Mouse (Mus musculus): ENCODE data around the gene Tmem177. TPM values are rescaled to one million over a fixed set of nuclear protein-coding genes. Genes with fewer than 3 reads are reported as not detected.
A peak's percentile ranks its signal among the peaks of the same experiment; 100 is the strongest.

Gene Tmem177
- polyA plus RNA-seq, 1 experiment from 2014 or later = 7.5 TPM

- WGBS = 76% methylated on average over 4 of the region's 4 CpGs
- Histone ChIP-seq H3K27ac (replicated peaks; ENCODE audit: low read depth, low read length) (no peak overlapping the region), H3K4me2 (ENCODE audit: low read length) (no peak overlapping the region), H3K9me3 (ENCODE audit: control insufficient read depth, low read length) (no peaks in the 10 kb centered on the region), H3K36me3 (ENCODE audit: control insufficient read depth, insufficient read depth, low read length) (no peaks in the 10 kb centered on the region), H3K27me3 (ENCODE audit: control insufficient read depth, insufficient read depth, low read length) (no peaks in the 10 kb centered on the region), H3K4me1 (ENCODE audit: control insufficient read depth, insufficient read depth, low read length) (no peaks in the 10 kb centered on the region), H3K4me3 (replicated peaks; ENCODE audit: low read depth, low read length) (no peak overlapping the region), H3K9ac (replicated peaks; ENCODE audit: low read length) (no peak overlapping the region)
- ATAC-seq (ENCODE audit: low FRiP score, low TSS enrichment) = no peak
- DNase-seq = no peak
These were observed 18.6 kb upstream of the Tmem177 start for GRCm38 (mm10) chr1:119931421-119932150.

DNA sequence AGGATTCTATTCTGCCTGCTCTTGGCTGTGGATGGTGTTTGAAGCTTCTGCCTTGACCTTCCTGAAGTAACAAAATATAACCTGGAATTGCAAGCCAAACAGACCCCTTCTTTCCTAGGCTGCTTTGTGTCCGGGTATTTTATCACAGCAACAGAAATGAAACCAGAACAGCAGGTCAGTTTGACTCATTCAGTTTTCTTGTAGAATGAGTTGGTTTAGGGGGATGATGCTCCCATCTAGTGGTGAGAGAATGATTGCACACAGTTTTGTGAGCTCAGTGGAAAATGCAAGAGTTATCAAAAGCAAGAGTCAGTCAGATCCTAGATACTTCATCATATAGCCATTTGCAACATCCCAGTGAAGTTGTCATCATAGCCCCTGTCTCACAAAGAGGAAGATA, 16.7 kb upstream of the Tmem177 start:
- Histone ChIP-seq H3K4me2 (ENCODE audit: low read length) (no peak overlapping the region), H3K4me1 (ENCODE audit: control insufficient read depth, insufficient read depth, low read length) (no peaks in the 10 kb centered on the region), H3K27ac (replicated peaks; ENCODE audit: low read depth, low read length) (no peak overlapping the region), H3K4me3 (replicated peaks; ENCODE audit: low read depth, low read length) (no peak overlapping the region), H3K36me3 (ENCODE audit: control insufficient read depth, insufficient read depth, low read length) (no peaks in the 10 kb centered on the region), H3K9me3 (ENCODE audit: control insufficient read depth, low read length) (no peaks in the 10 kb centered on the region), H3K9ac (replicated peaks; ENCODE audit: low read length) (no peak overlapping the region), H3K27me3 (ENCODE audit: control insufficient read depth, insufficient read depth, low read length) (no peaks in the 10 kb centered on the region)
- ATAC-seq (ENCODE audit: low FRiP score, low TSS enrichment) (no peak), DNase-seq (peak; percentile 82)
- WGBS = 69% methylated on average over 1 of the region's 1 CpGs

GRCm38 (mm10) chr1:119919299-119919698, 6.3 kb upstream of the Tmem177 start:
- ATAC-seq (ENCODE audit: low FRiP score, low TSS enrichment) = no peak
- DNase-seq = no peak

GRCm38 (mm10) chr1:119916823-119917371, 3.9 kb upstream of the Tmem177 start:
- Histone ChIP-seq H3K4me2 (ENCODE audit: low read length) (no peak overlapping the region), H3K4me1 (ENCODE audit: control insufficient read depth, insufficient read depth, low read length) (peaks cover 3% of the 10 kb centered on the region; the same call in 1 of the 2 replicates), H3K27me3 (ENCODE audit: control insufficient read depth, insufficient read depth, low read length) (no peaks in the 10 kb centered on the region), H3K27ac (replicated peaks; ENCODE audit: low read depth, low read length) (no peak overlapping the region), H3K4me3 (replicated peaks; ENCODE audit: low read depth, low read length) (no peak overlapping the region), H3K9ac (replicated peaks; ENCODE audit: low read length) (no peak overlapping the region), H3K9me3 (ENCODE audit: control insufficient read depth, low read length) (no peaks in the 10 kb centered on the region), H3K36me3 (ENCODE audit: control insufficient read depth, insufficient read depth, low read length) (no peaks in the 10 kb centered on the region)
- DNase-seq (no peak), ATAC-seq (ENCODE audit: low FRiP score, low TSS enrichment) (no peak)
- 91% methylated on average over 5 of the region's 5 CpGs for WGBS

More at GRCm38 (mm10) chr1:119919299-119919698, 6.3 kb upstream of the Tmem177 start:
- no peaks in the 10 kb centered on the region for H3K36me3 ChIP-seq (ENCODE audit: control insufficient read depth, insufficient read depth, low read length)
- no peaks in the 10 kb centered on the region for H3K4me1 ChIP-seq (ENCODE audit: control insufficient read depth, insufficient read depth, low read length)
- no peaks in the 10 kb centered on the region for H3K9me3 ChIP-seq (ENCODE audit: control insufficient read depth, low read length)
- H3K4me2 ChIP-seq (ENCODE audit: low read length) = no peak overlapping the region
- no peak overlapping the region for H3K27ac ChIP-seq (replicated peaks; ENCODE audit: low read depth, low read length)
- no peak overlapping the region for H3K4me3 ChIP-seq (replicated peaks; ENCODE audit: low read depth, low read length)
- WGBS = 60% methylated on average over 4 of the region's 4 CpGs
- H3K9ac ChIP-seq (replicated peaks; ENCODE audit: low read length) = no peak overlapping the region
- H3K27me3 ChIP-seq (ENCODE audit: control insufficient read depth, insufficient read depth, low read length) = no peaks in the 10 kb centered on the region

DNA sequence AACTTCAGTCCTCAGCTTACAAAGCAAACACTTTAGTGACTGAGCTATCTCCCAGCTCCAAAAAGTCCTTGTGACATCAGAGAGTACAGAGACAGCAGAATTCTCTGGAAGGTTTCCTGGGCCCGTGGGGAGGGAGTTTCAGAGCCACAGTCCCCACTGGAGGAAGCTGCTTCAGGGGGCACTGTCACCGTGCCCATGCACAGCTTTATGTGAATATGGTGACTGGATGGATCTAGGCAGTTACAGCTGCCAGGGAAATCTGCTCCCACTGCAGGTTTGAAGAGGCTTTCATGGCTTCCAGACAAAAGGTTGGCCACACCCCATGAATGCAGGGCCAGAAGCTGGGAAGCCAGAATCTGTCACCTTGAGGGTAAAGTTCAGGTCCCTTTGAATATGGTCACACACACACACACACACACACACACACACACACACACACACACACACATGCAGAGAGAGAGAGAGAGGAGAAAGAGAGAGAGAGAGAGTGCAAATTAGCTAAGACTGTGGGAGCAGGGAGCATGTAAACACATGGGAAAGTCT, 5.7 kb downstream of the Tmem177 start:
- WGBS = 80% methylated on average over 2 of the region's 2 CpGs
- no peak for ATAC-seq (ENCODE audit: low FRiP score, low TSS enrichment)

DNA sequence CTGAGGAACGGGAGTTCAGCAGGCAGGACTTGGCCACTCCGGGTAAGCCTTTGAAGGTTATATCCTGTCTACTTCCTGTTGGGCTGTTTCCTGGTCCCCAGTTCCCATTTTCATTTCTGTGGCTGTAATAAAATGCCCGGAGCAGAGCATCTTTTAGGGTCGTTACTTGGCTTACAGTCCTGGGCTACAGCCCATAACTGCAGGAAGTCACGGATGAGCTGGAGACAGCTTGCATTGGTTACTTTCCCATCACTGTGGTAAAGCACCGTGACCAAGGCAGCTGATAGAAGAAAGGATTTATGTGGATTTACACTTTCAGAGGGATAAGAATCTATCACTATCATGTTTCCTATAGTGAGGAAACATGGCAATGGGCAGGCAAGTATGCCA, 9.8 kb downstream of the Tmem177 start:
- DNase-seq = no peak
- WGBS = 50% methylated on average over 6 of the region's 6 CpGs

More for the DNA sequence above, 5.7 kb downstream of the Tmem177 start:
- no peak for DNase-seq
- Histone ChIP-seq H3K4me1 (ENCODE audit: control insufficient read depth, insufficient read depth, low read length) (peaks cover 10% of the 10 kb centered on the region), H3K36me3 (ENCODE audit: control insufficient read depth, insufficient read depth, low read length) (peaks cover 6% of the 10 kb centered on the region; the same call in 1 of the 2 replicates), H3K9ac (replicated peaks; ENCODE audit: low read length) (no peak overlapping the region), H3K27ac (replicated peaks; ENCODE audit: low read depth, low read length) (no peak overlapping the region), H3K4me3 (replicated peaks; ENCODE audit: low read depth, low read length) (no peak overlapping the region), H3K9me3 (ENCODE audit: control insufficient read depth, low read length) (no peaks in the 10 kb centered on the region), H3K4me2 (ENCODE audit: low read length) (no peak overlapping the region), H3K27me3 (ENCODE audit: control insufficient read depth, insufficient read depth, low read length) (no peaks in the 10 kb centered on the region)

DNA sequence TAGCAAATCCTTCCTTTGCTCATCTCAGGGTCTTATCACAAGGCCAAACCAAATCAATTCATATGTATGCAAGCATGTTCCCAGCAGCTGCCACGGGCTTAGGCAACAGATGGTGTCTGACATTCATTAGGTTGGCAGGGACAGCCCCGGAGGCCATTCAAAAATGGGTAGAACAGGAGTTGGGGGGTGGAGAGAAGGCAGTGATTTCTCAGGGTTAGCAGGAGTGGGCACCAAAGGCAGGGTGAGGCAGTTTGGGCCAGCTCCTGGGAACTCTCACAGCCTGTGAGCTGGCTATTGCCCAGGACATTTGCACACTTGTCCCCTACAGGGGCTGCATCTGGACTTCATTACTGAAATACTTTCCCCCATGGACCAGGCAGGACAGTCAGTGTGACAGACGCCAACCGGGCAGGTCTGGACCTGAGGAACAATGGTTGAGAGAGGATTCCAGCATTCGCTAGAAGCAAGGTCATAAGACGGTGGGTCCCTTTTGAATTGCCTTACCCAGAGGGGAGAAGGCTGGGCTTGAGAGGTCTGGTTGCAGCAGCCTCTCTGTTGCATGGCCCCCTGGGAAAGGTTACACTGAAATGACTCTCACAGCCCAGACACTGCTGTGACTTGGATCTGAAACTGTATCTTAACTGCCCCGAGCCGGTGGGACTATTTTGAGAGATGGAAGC, 10.3 kb downstream of the Tmem177 start:
- no peaks in the 10 kb centered on the region for H3K9me3 ChIP-seq (ENCODE audit: control insufficient read depth, low read length)
- 32% methylated on average over 8 of the region's 8 CpGs for WGBS

More for the DNA sequence above, 9.8 kb downstream of the Tmem177 start:
- no peaks in the 10 kb centered on the region for H3K36me3 ChIP-seq (ENCODE audit: control insufficient read depth, insufficient read depth, low read length)
- no peaks in the 10 kb centered on the region for H3K27me3 ChIP-seq (ENCODE audit: control insufficient read depth, insufficient read depth, low read length)
- H3K4me2 ChIP-seq (ENCODE audit: low read length) = no peak overlapping the region
- no peak overlapping the region for H3K9ac ChIP-seq (replicated peaks; ENCODE audit: low read length)
- H3K9me3 ChIP-seq (ENCODE audit: control insufficient read depth, low read length) = no peaks in the 10 kb centered on the region
- H3K4me1 ChIP-seq (ENCODE audit: control insufficient read depth, insufficient read depth, low read length) = peaks cover 20% of the 10 kb centered on the region
- ATAC-seq (ENCODE audit: low FRiP score, low TSS enrichment) = no peak; the same call in 1 of the 2 replicates
- H3K4me3 ChIP-seq (replicated peaks; ENCODE audit: low read depth, low read length) = no peak overlapping the region
- peak overlapping the region; percentile 49; the same call in 1 of the 2 replicates for H3K27ac ChIP-seq (replicated peaks; ENCODE audit: low read depth, low read length)

GRCm38 (mm10) chr1:119899195-119900123, 13.5 kb downstream of the Tmem177 start:
- 74% methylated on average over 11 of the region's 11 CpGs for WGBS
- peak; percentile 53; the same call in 1 of the 2 replicates for ATAC-seq (ENCODE audit: low FRiP score, low TSS enrichment)

More for the DNA sequence above, 10.3 kb downstream of the Tmem177 start:
- ATAC-seq (ENCODE audit: low FRiP score, low TSS enrichment) (peak; percentile 79), DNase-seq (peak; percentile 76)
- H3K4me1 ChIP-seq (ENCODE audit: control insufficient read depth, insufficient read depth, low read length) = peaks cover 20% of the 10 kb centered on the region
- no peaks in the 10 kb centered on the region for H3K27me3 ChIP-seq (ENCODE audit: control insufficient read depth, insufficient read depth, low read length)
- no peak overlapping the region for H3K4me2 ChIP-seq (ENCODE audit: low read length)
- H3K27ac ChIP-seq (replicated peaks; ENCODE audit: low read depth, low read length) = peak overlapping the region; percentile 49; the same call in 1 of the 2 replicates
- no peak overlapping the region for H3K9ac ChIP-seq (replicated peaks; ENCODE audit: low read length)
- no peaks in the 10 kb centered on the region for H3K36me3 ChIP-seq (ENCODE audit: control insufficient read depth, insufficient read depth, low read length)
- no peak overlapping the region for H3K4me3 ChIP-seq (replicated peaks; ENCODE audit: low read depth, low read length)

More at GRCm38 (mm10) chr1:119899195-119900123, 13.5 kb downstream of the Tmem177 start:
- H3K4me2 ChIP-seq (ENCODE audit: low read length) = no peak overlapping the region
- no peaks in the 10 kb centered on the region for H3K27me3 ChIP-seq (ENCODE audit: control insufficient read depth, insufficient read depth, low read length)
- H3K36me3 ChIP-seq (ENCODE audit: control insufficient read depth, insufficient read depth, low read length) = no peaks in the 10 kb centered on the region
- DNase-seq = peak; percentile 66
- no peak overlapping the region for H3K9ac ChIP-seq (replicated peaks; ENCODE audit: low read length)
- H3K27ac ChIP-seq (replicated peaks; ENCODE audit: low read depth, low read length) = no peak overlapping the region
- no peak overlapping the region for H3K4me3 ChIP-seq (replicated peaks; ENCODE audit: low read depth, low read length)
- H3K9me3 ChIP-seq (ENCODE audit: control insufficient read depth, low read length) = no peaks in the 10 kb centered on the region
- H3K4me1 ChIP-seq (ENCODE audit: control insufficient read depth, insufficient read depth, low read length) = peaks cover 20% of the 10 kb centered on the region
